Mouse (Mus musculus): ENCODE data around the gene Urb1. TPM values are rescaled to one million over a fixed set of nuclear protein-coding genes. Genes with fewer than 3 reads are reported as not detected.

Urb1 gene
- total and polyA plus RNA-seq, 3 experiments: 21.1 to 34.5 (median 29.4) TPM

- no peaks in the 10 kb centered on the region for H3K4me1 ChIP-seq (ENCODE audit: control insufficient read depth in 1 of 2, insufficient read depth in 2 of 2)
- TF ChIP-seq MXI1 (IDR thresholded peaks at IDR 0.05; ENCODE audit: low read depth, low read length): no peak
- TF ChIP-seq SMC3 (IDR thresholded peaks at IDR 0.05; ENCODE audit: low read depth, low read length): no peak
- TF ChIP-seq USF2 (conservative IDR thresholded peaks at IDR 0.05; ENCODE audit: low read depth, low read length): no peak
- TF ChIP-seq JUN (IDR thresholded peaks at IDR 0.05; ENCODE audit: insufficient read depth, low read depth, low read length): no peak
- TF ChIP-seq MEF2A (IDR thresholded peaks at IDR 0.05; ENCODE audit: borderline replicate concordance, low read depth, low read length): no peak
- TF ChIP-seq RCOR1 (conservative IDR thresholded peaks at IDR 0.05; ENCODE audit: low read depth, low read length): no peak
- TF ChIP-seq E2F4 (IDR thresholded peaks at IDR 0.05; ENCODE audit: insufficient replicate concordance, low read depth, low read length): no peak
- no peak for TF ChIP-seq UBTF (IDR thresholded peaks at IDR 0.05; ENCODE audit: low read depth, low read length)
- no peak for TF ChIP-seq MAZ (IDR thresholded peaks at IDR 0.05; ENCODE audit: low read depth, low read length)
- no peak for TF ChIP-seq ETS1 (conservative IDR thresholded peaks at IDR 0.05; ENCODE audit: low read depth, low read length)
- TF ChIP-seq ZKSCAN1 (IDR thresholded peaks at IDR 0.05; ENCODE audit: borderline replicate concordance, low read depth, low read length): no peak
- no peak for TF ChIP-seq CHD2 (IDR thresholded peaks at IDR 0.05; ENCODE audit: low read length)
- TF ChIP-seq HCFC1 (IDR thresholded peaks at IDR 0.05; ENCODE audit: low read depth, low read length): no peak
- peaks cover 8% of the 10 kb centered on the region for H3K27me3 ChIP-seq (replicated peaks)
Measured at GRCm38 (mm10) chr16:90827498-90827897, 17.3 kb upstream of the Urb1 start.

DNA sequence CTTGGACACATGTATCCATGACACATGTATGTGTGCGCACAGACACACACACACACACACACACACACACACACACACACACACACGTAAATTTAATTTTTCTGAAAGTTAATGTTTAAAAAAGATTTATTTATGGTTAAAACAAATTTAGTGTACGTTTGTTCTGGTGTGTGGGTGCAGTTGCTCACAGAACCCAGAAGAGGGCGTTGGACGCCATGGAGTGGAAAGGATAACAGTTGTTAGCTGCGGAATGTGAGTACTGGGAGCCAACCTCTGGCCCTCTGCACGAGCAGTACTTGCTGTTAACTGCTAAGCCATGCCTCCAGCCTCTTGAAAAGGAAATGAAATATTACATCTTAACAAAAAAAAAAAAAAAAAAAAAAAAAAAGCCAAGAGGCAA lies 16.2 kb upstream of the Urb1 start, which contains the start of gene Eva1c:
Gene Eva1c, plus strand, starts transcription at position 263 of the 400 bp plus-strand sequence.
- H3K27me3 ChIP-seq (replicated peaks): peaks cover 8% of the 10 kb centered on the region
- no peak within 1 kb of the TSS for H3K4me2 ChIP-seq (ENCODE audit: insufficient read depth, low read depth, poor library complexity, severe bottlenecking)

More at GRCm38 (mm10) chr16:90827498-90827897, 17.3 kb upstream of the Urb1 start:
- Histone ChIP-seq H3K27ac (ENCODE audit: insufficient read depth, low read depth) (no peak overlapping the region), H3K4me2 (ENCODE audit: insufficient read depth, low read depth, poor library complexity, severe bottlenecking) (no peak overlapping the region), H3K79me2 (replicated peaks; ENCODE audit: control insufficient read depth, extremely low read depth, insufficient read depth, poor library complexity, severe bottlenecking) (no peaks in the 10 kb centered on the region), H3K4me3 (replicated peaks in 1 of 3; ENCODE audit: low read depth in 2 of 3, low read length in 2 of 3, poor library complexity in 1 of 3) (no peak overlapping the region), H3K9me3 (replicated peaks; ENCODE audit: low read length) (peaks cover 10% of the 10 kb centered on the region), H3K9ac (ENCODE audit: insufficient read depth, low read depth) (no peak overlapping the region), H3K36me3 (replicated peaks in 1 of 2; ENCODE audit: control insufficient read depth in 1 of 2, insufficient read depth in 1 of 2, low read length in 1 of 2) (no peaks in the 10 kb centered on the region)
- dilution Hi-C loops (cut with MboI; ENCODE audit: extremely low pct_ligation_motif_present, extremely low pct_unique_long_range_greater_than_20kb, low sequenced_read_pairs): no loop called here
- DNase-seq (ENCODE audit: extremely low read depth): no peak
- in situ Hi-C loops (cut with MboI; ENCODE audit: low pct_ligation_motif_present, low pct_unique_long_range_greater_than_20kb, low sequenced_read_pairs): no loop called here

More for the DNA sequence above, 16.2 kb upstream of the Urb1 start, which contains the start of gene Eva1c:
- in situ Hi-C loops (cut with MboI; ENCODE audit: low pct_ligation_motif_present, low pct_unique_long_range_greater_than_20kb, low sequenced_read_pairs) (no loop called here), dilution Hi-C loops (cut with MboI; ENCODE audit: extremely low pct_ligation_motif_present, extremely low pct_unique_long_range_greater_than_20kb, low sequenced_read_pairs) (no loop called here)
- peaks cover 10% of the 10 kb centered on the region for H3K9me3 ChIP-seq (replicated peaks; ENCODE audit: low read length)
- no peaks in the 10 kb centered on the region for H3K4me1 ChIP-seq (ENCODE audit: control insufficient read depth in 1 of 2, insufficient read depth in 2 of 2)
- H3K4me3 ChIP-seq (replicated peaks in 1 of 3; ENCODE audit: low read depth in 2 of 3, low read length in 2 of 3, poor library complexity in 1 of 3): no peak within 1 kb of the TSS
- H3K9ac ChIP-seq (ENCODE audit: insufficient read depth, low read depth): no peak within 1 kb of the TSS
- TF ChIP-seq MXI1 (IDR thresholded peaks at IDR 0.05; ENCODE audit: low read depth, low read length) (no peak), MYC (IDR thresholded peaks at IDR 0.05; ENCODE audit: low read depth, low read length) (no peak), SIN3A (IDR thresholded peaks at IDR 0.05; ENCODE audit: low read length) (no peak), CHD2 (IDR thresholded peaks at IDR 0.05; ENCODE audit: low read length) (no peak), CHD1 (IDR thresholded peaks at IDR 0.05; ENCODE audit: low read depth, low read length) (no peak), PAX5 (IDR thresholded peaks at IDR 0.05; ENCODE audit: low read length) (no peak), ETS1 (conservative IDR thresholded peaks at IDR 0.05; ENCODE audit: low read depth, low read length) (no peak), EP300 (IDR thresholded peaks at IDR 0.05; ENCODE audit: low read length) (no peak), RAD21 (IDR thresholded peaks at IDR 0.05; ENCODE audit: low read depth, low read length) (peak; percentile 30), NRF1 (IDR thresholded peaks at IDR 0.05; ENCODE audit: low read depth, low read length) (no peak), BHLHE40 (IDR thresholded peaks at IDR 0.05; ENCODE audit: low read depth, low read length) (no peak), POLR2AphosphoS2 (IDR thresholded peaks at IDR 0.05; ENCODE audit: low read depth, low read length) (no peak), CTCF (conservative IDR thresholded peaks at IDR 0.05 in 1 of 2, IDR thresholded peaks at IDR 0.05 in 1 of 2; ENCODE audit: low read depth in 2 of 2, low read length in 2 of 2) (peak; percentile 29 to 55; a peak in 3 of 4 replicates), SMC3 (IDR thresholded peaks at IDR 0.05; ENCODE audit: low read depth, low read length) (peak; percentile 32), GABPA (IDR thresholded peaks at IDR 0.05; ENCODE audit: insufficient replicate concordance, low read depth, low read length) (no peak), ZNF384 (IDR thresholded peaks at IDR 0.05; ENCODE audit: low read depth, low read length) (peak; percentile 43; the same call in 1 of the 2 replicates), MAZ (IDR thresholded peaks at IDR 0.05; ENCODE audit: low read depth, low read length) (no peak), HCFC1 (IDR thresholded peaks at IDR 0.05; ENCODE audit: low read depth, low read length) (no peak), ZMIZ1 (IDR thresholded peaks at IDR 0.05; ENCODE audit: low read depth, low read length) (no peak), MAFK (IDR thresholded peaks at IDR 0.05; ENCODE audit: insufficient replicate concordance, low read length) (no peak), ELF1 (IDR thresholded peaks at IDR 0.05; ENCODE audit: low read depth, low read length) (no peak), USF2 (conservative IDR thresholded peaks at IDR 0.05; ENCODE audit: low read depth, low read length) (no peak), TBP (conservative IDR thresholded peaks at IDR 0.05; ENCODE audit: low read depth, low read length) (no peak)
- H3K36me3 ChIP-seq (replicated peaks in 1 of 2; ENCODE audit: control insufficient read depth in 1 of 2, insufficient read depth in 1 of 2, low read length in 1 of 2): no peaks in the 10 kb centered on the region
- DNase-seq (ENCODE audit: extremely low read depth): no peak
- no peak within 1 kb of the TSS for H3K27ac ChIP-seq (ENCODE audit: insufficient read depth, low read depth)
- H3K79me2 ChIP-seq (replicated peaks; ENCODE audit: control insufficient read depth, extremely low read depth, insufficient read depth, poor library complexity, severe bottlenecking): no peaks in the 10 kb centered on the region

Measured in CH12.LX (cell line).